In the genomic region with DNA sequence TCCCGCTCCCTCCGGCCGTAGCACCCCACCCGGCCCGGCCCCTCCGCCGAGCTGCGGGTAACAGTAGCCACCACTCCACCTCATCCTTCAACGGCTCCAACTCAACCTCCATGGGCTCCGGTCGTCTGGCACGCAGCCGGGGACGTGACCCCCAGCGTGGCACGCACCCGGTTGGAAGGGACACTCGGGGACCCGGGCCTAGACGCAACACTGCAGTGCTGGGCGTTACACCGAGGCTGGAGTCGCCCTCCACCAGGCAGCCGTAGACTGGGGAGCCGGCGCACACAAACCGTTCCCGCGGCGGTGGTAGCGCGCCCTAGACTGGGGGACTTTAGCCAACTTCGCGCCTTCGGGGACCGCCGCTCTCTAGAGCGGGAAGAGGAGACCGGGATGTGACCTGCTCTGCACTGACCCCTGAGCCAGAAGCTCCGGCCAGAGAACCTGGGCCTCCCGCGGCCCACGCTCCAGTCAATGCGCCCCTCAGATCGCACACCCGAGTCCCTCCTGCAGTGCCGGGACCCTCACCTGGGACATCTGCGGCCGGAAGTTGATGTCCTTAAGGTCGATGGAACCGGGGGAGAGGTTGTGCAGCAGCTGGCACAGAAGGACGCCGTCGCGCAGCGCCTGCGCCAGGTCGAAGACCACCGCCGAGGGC, we compare ENCODE assay signal across 8 mouse cellular contexts. TPM values are rescaled to one million over a fixed set of nuclear protein-coding genes. Genes with fewer than 3 reads are reported as not detected.
DNase-seq lines count a peak whose midpoint lies in the region; ATAC-seq and TF ChIP-seq lines count a peak whose summit lies in the region.

No protein-coding gene starts in this region.

- H3K4me3 ChIP-seq in embryonic facial prominence, embryonic 10.5 days = peak overlapping the region; percentile 94
- H3K4me3 ChIP-seq in hindbrain, embryonic 10.5 days = peak overlapping the region; percentile 96
- peak overlapping the region; percentile 96 for H3K4me3 ChIP-seq in liver, adult 2 months (ENCODE audit: insufficient read depth, low read depth, low read length)
- peak overlapping the region; percentile 97 for H3K4me3 ChIP-seq in neural tube, embryonic 12.5 days

- DNase-seq in right cerebral cortex, postnatal 4 days = peak; percentile 46
- no peak for DNase-seq in right cerebral cortex, postnatal 14 days
- DNase-seq in embryonic facial prominence, embryonic 10.5 days (ENCODE audit: low spot score) = peak; percentile 70
- peak; percentile 62 for DNase-seq in hindbrain, embryonic 10.5 days (ENCODE audit: low spot score)
- no peak for DNase-seq in liver, adult 2 months (ENCODE audit: extremely low read depth, low read depth, low spot score)
- DNase-seq in layer of hippocampus, postnatal 14 days (ENCODE audit: low spot score in 2 of 2) = no peak
- no peak for DNase-seq in layer of hippocampus, postnatal 25 days (ENCODE audit: extremely low spot score in 1 of 2, low spot score in 1 of 2)

- peak; percentile 22; the same call in 1 of the 2 replicates for ATAC-seq in neural tube, embryonic 12.5 days (ENCODE audit: low FRiP score, low read depth)

- H3K9ac ChIP-seq in liver, adult 2 months (ENCODE audit: low read depth, low read length) = peak overlapping the region; percentile 84
- peak overlapping the region; percentile 95 for H3K9ac ChIP-seq in neural tube, embryonic 12.5 days

- peaks cover 63% of the 10 kb centered on the region for H3K4me1 ChIP-seq in embryonic facial prominence, embryonic 10.5 days
- peaks cover 69% of the 10 kb centered on the region for H3K4me1 ChIP-seq in hindbrain, embryonic 10.5 days (replicated peaks)
- peaks cover 23% of the 10 kb centered on the region for H3K4me1 ChIP-seq in liver, adult 2 months (ENCODE audit: control insufficient read depth, insufficient read depth, low read length)
- H3K4me1 ChIP-seq in neural tube, embryonic 12.5 days = peaks cover 58% of the 10 kb centered on the region

- H3K79me2 ChIP-seq in liver, adult 2 months (ENCODE audit: control insufficient read depth, insufficient read depth, low read length) = peaks cover 48% of the 10 kb centered on the region

- H3K4me2 ChIP-seq in neural tube, embryonic 12.5 days (replicated peaks) = peak overlapping the region; percentile 98

- no peak for TF ChIP-seq POLR2A in liver, adult 2 months (IDR thresholded peaks at IDR 0.05; ENCODE audit: extremely low read depth, insufficient read depth, low read length)

- under 1% methylated on average over 60 of the region's 60 CpGs for WGBS in embryonic facial prominence, embryonic 10.5 days
- WGBS in hindbrain, embryonic 10.5 days = under 1% methylated on average over 60 of the region's 60 CpGs
- under 1% methylated on average over 59 of the region's 60 CpGs for WGBS in liver, adult 2 months
- whole genome bisulfite sequencing in neural tube, embryonic 12.5 days = under 1% methylated on average over 60 of the region's 60 CpGs

- peaks cover 24% of the 10 kb centered on the region for H3K36me3 ChIP-seq in embryonic facial prominence, embryonic 10.5 days (replicated peaks)
- peaks cover 21% of the 10 kb centered on the region for H3K36me3 ChIP-seq in hindbrain, embryonic 10.5 days
- no peaks in the 10 kb centered on the region for H3K36me3 ChIP-seq in liver, adult 2 months (ENCODE audit: control insufficient read depth, insufficient read depth, low read length)
- no peaks in the 10 kb centered on the region for H3K36me3 ChIP-seq in neural tube, embryonic 12.5 days

- TF ChIP-seq CTCF in liver, adult 2 months (IDR thresholded peaks at IDR 0.05; ENCODE audit: low read depth, low read length) = no peak

- H3K27ac ChIP-seq in embryonic facial prominence, embryonic 10.5 days (replicated peaks) = peak overlapping the region; percentile 96
- peak overlapping the region; percentile 98 for H3K27ac ChIP-seq in hindbrain, embryonic 10.5 days
- H3K27ac ChIP-seq in liver, adult 2 months (replicated peaks; ENCODE audit: insufficient read depth, low read depth, low read length) = peak overlapping the region; percentile 76
- H3K27ac ChIP-seq in neural tube, embryonic 12.5 days = peak overlapping the region; percentile 43; the same call in 1 of the 2 replicates

- no peaks in the 10 kb centered on the region for H3K9me3 ChIP-seq in embryonic facial prominence, embryonic 10.5 days
- no peaks in the 10 kb centered on the region for H3K9me3 ChIP-seq in hindbrain, embryonic 10.5 days
- H3K9me3 ChIP-seq in neural tube, embryonic 12.5 days = no peaks in the 10 kb centered on the region

- H3K27me3 ChIP-seq in embryonic facial prominence, embryonic 10.5 days (replicated peaks; ENCODE audit: low read depth, poor library complexity, severe bottlenecking) = no peaks in the 10 kb centered on the region
- H3K27me3 ChIP-seq in hindbrain, embryonic 10.5 days (ENCODE audit: insufficient read depth, poor library complexity, severe bottlenecking) = no peaks in the 10 kb centered on the region
- no peaks in the 10 kb centered on the region for H3K27me3 ChIP-seq in liver, adult 2 months (ENCODE audit: control insufficient read depth, insufficient read depth, low read length)
- no peaks in the 10 kb centered on the region for H3K27me3 ChIP-seq in neural tube, embryonic 12.5 days (replicated peaks)

RNA-seq across cellular contexts. Expression of a gene that starts 1.0 kb away (rescaled TPM):
- 10.3 and 11.3 TPM in 2 replicates for polyA plus RNA-seq in embryonic facial prominence, embryonic 10.5 days (2016; fragmentation: Nextera tagmentation; extraction: Ambion mirVana)
- polyA plus RNA-seq in hindbrain, embryonic 10.5 days (2016; fragmentation: Nextera tagmentation; extraction: Ambion mirVana) = 13.6 and 16.9 TPM in 2 replicates
- 17.6 and 22.1 TPM in 2 replicates for total RNA-seq in liver, adult 2 months (2014; rRNA removed)
- polyA plus RNA-seq in liver, adult 2 months (2012; rRNA removed) = 25.1 and 26.0 TPM in 2 replicates
- 25.3 and 29.9 TPM in 2 replicates for polyA plus RNA-seq in neural tube, embryonic 12.5 days (2016; fragmentation: Nextera tagmentation; extraction: Ambion mirVana)
- 10 to 100 TPM; 19.5 to 21.8 TPM for total RNA-seq in layer of hippocampus, postnatal 14 days (2021)
- 10 to 100 TPM; 12.5 to 12.8 TPM for total RNA-seq in layer of hippocampus, postnatal 25 days (2021)

RNA-seq across cellular contexts. Expression of a gene that starts 16.2 kb away (rescaled TPM):
- polyA plus RNA-seq in embryonic facial prominence, embryonic 10.5 days (2016; fragmentation: Nextera tagmentation; extraction: Ambion mirVana) = 8.8 and 8.9 TPM in 2 replicates
- polyA plus RNA-seq in hindbrain, embryonic 10.5 days (2016; fragmentation: Nextera tagmentation; extraction: Ambion mirVana) = 9.9 and 16.5 TPM in 2 replicates
- total RNA-seq in liver, adult 2 months (2014; rRNA removed) = 0.09 and 0.40 TPM in 2 replicates
- 0.61 and 0.82 TPM in 2 replicates for polyA plus RNA-seq in liver, adult 2 months (2012; rRNA removed)
- 19.4 and 19.5 TPM in 2 replicates for polyA plus RNA-seq in neural tube, embryonic 12.5 days (2016; fragmentation: Nextera tagmentation; extraction: Ambion mirVana)
- 10 to 100 TPM; 23.4 to 25.8 TPM for total RNA-seq in layer of hippocampus, postnatal 14 days (2021)
- total RNA-seq in layer of hippocampus, postnatal 25 days (2021) = 10 to 100 TPM; 24.5 to 25.4 TPM

Comparison
In these comparisons a context has a peak if more than half of its experiments do, and no peak if none do; other contexts are left out.
1. DNase-seq: peak in right cerebral cortex, postnatal 4 days (single experiment), embryonic facial prominence, embryonic 10.5 days (single experiment) and hindbrain, embryonic 10.5 days (single experiment); none in right cerebral cortex, postnatal 14 days (single experiment), liver, adult 2 months (single experiment), layer of hippocampus, postnatal 14 days (0 of 2) and layer of hippocampus, postnatal 25 days (0 of 2).
2. H3K27ac ChIP-seq: peak in every context shown above with its lines; median percentile 98 in hindbrain, embryonic 10.5 days; 96 in embryonic facial prominence, embryonic 10.5 days; 76 in liver, adult 2 months; 43 in neural tube, embryonic 12.5 days.
3. Peak in every context shown above with its lines, with median percentiles within 50 percentile points of each other: H3K4me3 ChIP-seq.